Mouse (Mus musculus): ENCODE measurements at regions not wholly inside any gene's neighbourhood (a gene's known extent, or its start where the extent isn't known, plus 50 kb on each side); places are given as distances from the start of the nearest gene placed in this dataset.

- Histone ChIP-seq H3K4me1 (replicated peaks; ENCODE audit: control insufficient read depth, insufficient read depth, low read length) (no peaks in the 10 kb centered on the region), H3K4me3 (ENCODE audit: low read depth, low read length) (no peak overlapping the region), H3K9me3 (ENCODE audit: control insufficient read depth, low read length) (no peaks in the 10 kb centered on the region), H3K36me3 (ENCODE audit: control insufficient read depth, insufficient read depth, low read length) (no peaks in the 10 kb centered on the region), H3K27ac (ENCODE audit: low read depth, low read length) (no peak overlapping the region), H3K9ac (ENCODE audit: low read depth, low read length) (no peak overlapping the region), H3K4me2 (replicated peaks; ENCODE audit: low read depth, low read length) (no peak overlapping the region), H3K27me3 (ENCODE audit: control insufficient read depth, insufficient read depth, low read length) (no peaks in the 10 kb centered on the region)
- DNase-seq (ENCODE audit: low spot score) (no peak), ATAC-seq (ENCODE audit: low FRiP score) (no peak)
- 68% methylated on average over 4 of the region's 4 CpGs for WGBS
Observed at GRCm38 (mm10) chr14:114609296-114609695, 482.7 kb upstream of the Gpc5 start.

DNA sequence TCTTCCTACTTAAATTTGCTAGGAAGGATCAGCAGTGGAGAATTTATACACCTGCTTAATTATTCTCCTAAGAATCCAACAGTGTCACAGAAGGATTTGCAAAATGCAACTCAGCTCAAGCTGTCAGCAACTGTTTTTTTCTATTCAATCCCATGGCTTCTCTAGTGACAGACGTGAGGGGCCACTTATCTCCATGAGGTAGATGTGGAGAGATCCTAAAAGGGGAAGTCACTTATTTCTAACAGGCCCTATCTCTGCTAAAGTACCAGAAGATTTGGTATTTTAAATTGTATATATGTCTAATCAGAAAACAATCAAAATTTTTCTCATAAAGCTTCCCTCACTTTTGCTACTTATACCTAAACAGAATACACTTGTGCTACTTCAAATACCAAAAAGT, 479.6 kb upstream of the Gpc5 start:
- DNase-seq (ENCODE audit: low spot score), result no peak
- 66% methylated on average over 1 of the region's 1 CpGs for WGBS
- no peak overlapping the region for H3K9ac ChIP-seq (ENCODE audit: low read depth, low read length)

GRCm38 (mm10) chr14:114656636-114657035, 435.4 kb upstream of the Gpc5 start:
- no peak overlapping the region for H3K4me2 ChIP-seq (replicated peaks; ENCODE audit: low read depth, low read length)
- no peak overlapping the region for H3K27ac ChIP-seq (ENCODE audit: low read depth, low read length)
- no peak for DNase-seq (ENCODE audit: low spot score)
- no peak overlapping the region for H3K4me3 ChIP-seq (ENCODE audit: low read depth, low read length)
- H3K27me3 ChIP-seq (ENCODE audit: control insufficient read depth, insufficient read depth, low read length), result no peaks in the 10 kb centered on the region
- H3K9ac ChIP-seq (ENCODE audit: low read depth, low read length), result no peak overlapping the region
- 77% methylated on average over 1 of the region's 1 CpGs for WGBS
- no peaks in the 10 kb centered on the region for H3K36me3 ChIP-seq (ENCODE audit: control insufficient read depth, insufficient read depth, low read length)
- ATAC-seq (ENCODE audit: low FRiP score), result no peak
- H3K4me1 ChIP-seq (replicated peaks; ENCODE audit: control insufficient read depth, insufficient read depth, low read length), result no peaks in the 10 kb centered on the region
- no peaks in the 10 kb centered on the region for H3K9me3 ChIP-seq (ENCODE audit: control insufficient read depth, low read length)

More for the DNA sequence above, 479.6 kb upstream of the Gpc5 start:
- Histone ChIP-seq H3K27ac (ENCODE audit: low read depth, low read length) (no peak overlapping the region), H3K27me3 (ENCODE audit: control insufficient read depth, insufficient read depth, low read length) (no peaks in the 10 kb centered on the region), H3K36me3 (ENCODE audit: control insufficient read depth, insufficient read depth, low read length) (no peaks in the 10 kb centered on the region), H3K4me1 (replicated peaks; ENCODE audit: control insufficient read depth, insufficient read depth, low read length) (no peaks in the 10 kb centered on the region), H3K4me2 (replicated peaks; ENCODE audit: low read depth, low read length) (no peak overlapping the region), H3K9me3 (ENCODE audit: control insufficient read depth, low read length) (no peaks in the 10 kb centered on the region), H3K4me3 (ENCODE audit: low read depth, low read length) (no peak overlapping the region)
- ATAC-seq (ENCODE audit: low FRiP score), result no peak

DNA sequence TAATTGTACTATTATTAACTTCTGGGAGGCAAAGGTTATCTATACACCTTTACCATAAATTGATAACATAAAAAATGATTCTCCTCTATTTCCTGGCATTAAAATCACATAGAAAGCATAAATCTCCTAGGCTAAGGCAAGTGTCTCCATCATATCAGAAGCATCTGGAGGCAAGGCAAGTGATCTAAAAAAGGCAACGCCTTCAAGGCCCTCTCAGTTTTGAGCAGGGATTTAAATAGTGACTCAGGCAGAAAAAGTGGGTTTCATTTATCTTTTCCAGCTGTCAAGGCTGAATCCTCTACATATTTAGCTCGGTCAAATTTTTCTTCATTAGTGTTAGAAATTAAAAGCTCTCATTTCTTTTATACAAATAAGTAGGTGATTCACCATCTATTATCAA, 430.0 kb upstream of the Gpc5 start:
- no peaks in the 10 kb centered on the region for H3K27me3 ChIP-seq (ENCODE audit: control insufficient read depth, insufficient read depth, low read length)
- no peak for ATAC-seq (ENCODE audit: low FRiP score)
- 86% methylated on average over 2 of the region's 2 CpGs for whole genome bisulfite sequencing
- H3K9me3 ChIP-seq (ENCODE audit: control insufficient read depth, low read length), result no peaks in the 10 kb centered on the region
- H3K4me2 ChIP-seq (replicated peaks; ENCODE audit: low read depth, low read length), result no peak overlapping the region
- H3K9ac ChIP-seq (ENCODE audit: low read depth, low read length), result no peak overlapping the region
- no peak overlapping the region for H3K27ac ChIP-seq (ENCODE audit: low read depth, low read length)
- H3K4me1 ChIP-seq (replicated peaks; ENCODE audit: control insufficient read depth, insufficient read depth, low read length), result no peaks in the 10 kb centered on the region
- H3K36me3 ChIP-seq (ENCODE audit: control insufficient read depth, insufficient read depth, low read length), result no peaks in the 10 kb centered on the region
- H3K4me3 ChIP-seq (ENCODE audit: low read depth, low read length), result no peak overlapping the region
- DNase-seq (ENCODE audit: low spot score), result no peak

- Histone ChIP-seq H3K36me3 (ENCODE audit: control insufficient read depth, insufficient read depth, low read length) (no peaks in the 10 kb centered on the region), H3K27me3 (ENCODE audit: control insufficient read depth, insufficient read depth, low read length) (no peaks in the 10 kb centered on the region), H3K27ac (ENCODE audit: low read depth, low read length) (no peak overlapping the region), H3K4me3 (ENCODE audit: low read depth, low read length) (no peak overlapping the region), H3K4me1 (replicated peaks; ENCODE audit: control insufficient read depth, insufficient read depth, low read length) (no peaks in the 10 kb centered on the region), H3K9ac (ENCODE audit: low read depth, low read length) (no peak overlapping the region), H3K9me3 (ENCODE audit: control insufficient read depth, low read length) (no peaks in the 10 kb centered on the region), H3K4me2 (replicated peaks; ENCODE audit: low read depth, low read length) (no peak overlapping the region)
- WGBS, result 67% methylated on average over 1 of the region's 1 CpGs
- DNase-seq (ENCODE audit: low spot score) (peak; percentile 25), ATAC-seq (ENCODE audit: low FRiP score) (no peak)
Observed at GRCm38 (mm10) chr14:114685133-114685532, 406.9 kb upstream of the Gpc5 start.

DNA sequence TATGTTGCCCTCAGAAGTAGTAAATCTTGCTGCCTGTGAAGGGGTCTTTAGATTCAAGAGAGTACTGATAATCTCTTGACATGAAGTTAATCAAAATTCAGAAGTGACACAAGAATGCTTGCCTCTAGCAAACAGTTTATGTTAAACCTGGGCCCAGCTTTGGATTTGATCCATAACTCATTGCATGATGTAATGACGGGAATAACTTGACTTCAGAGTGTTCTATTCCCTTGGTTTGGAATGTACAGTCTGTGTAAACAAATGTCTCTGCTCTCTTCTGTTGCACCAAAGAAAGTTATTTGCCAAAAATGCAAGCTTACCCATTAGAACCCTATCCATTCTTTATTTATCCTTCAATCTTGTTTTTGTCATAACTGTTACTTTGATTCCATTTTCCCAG, 397.1 kb upstream of the Gpc5 start:
- H3K4me1 ChIP-seq (replicated peaks; ENCODE audit: control insufficient read depth, insufficient read depth, low read length), result no peaks in the 10 kb centered on the region
- no peak overlapping the region for H3K4me3 ChIP-seq (ENCODE audit: low read depth, low read length)
- no peak overlapping the region for H3K27ac ChIP-seq (ENCODE audit: low read depth, low read length)
- no peaks in the 10 kb centered on the region for H3K36me3 ChIP-seq (ENCODE audit: control insufficient read depth, insufficient read depth, low read length)
- H3K27me3 ChIP-seq (ENCODE audit: control insufficient read depth, insufficient read depth, low read length), result no peaks in the 10 kb centered on the region
- no peak overlapping the region for H3K9ac ChIP-seq (ENCODE audit: low read depth, low read length)
- no peak for DNase-seq (ENCODE audit: low spot score)
- no peaks in the 10 kb centered on the region for H3K9me3 ChIP-seq (ENCODE audit: control insufficient read depth, low read length)
- 89% methylated on average over 1 of the region's 1 CpGs for WGBS
- no peak overlapping the region for H3K4me2 ChIP-seq (replicated peaks; ENCODE audit: low read depth, low read length)
- ATAC-seq (ENCODE audit: low FRiP score), result no peak

DNA sequence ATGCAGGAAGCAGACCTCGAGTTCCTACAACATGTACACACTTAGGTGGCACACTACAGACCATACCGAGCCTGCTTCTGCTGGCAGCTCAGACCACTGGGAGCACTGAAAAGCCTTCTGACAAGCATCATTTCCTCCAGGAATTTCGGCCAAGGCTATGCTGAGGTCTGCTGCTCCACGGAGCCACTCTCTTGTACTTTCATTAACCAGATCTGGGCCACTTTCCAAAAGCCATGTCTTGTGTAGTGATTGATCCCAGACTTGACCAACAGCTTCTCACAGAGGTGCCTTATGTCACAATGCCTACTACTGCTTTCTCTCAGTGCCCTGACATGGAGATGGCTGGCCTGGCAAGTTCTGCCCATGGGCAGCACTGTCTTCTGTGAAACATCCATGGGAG, 394.5 kb upstream of the Gpc5 start:
- H3K36me3 ChIP-seq (ENCODE audit: control insufficient read depth, insufficient read depth, low read length), result no peaks in the 10 kb centered on the region
- H3K4me1 ChIP-seq (replicated peaks; ENCODE audit: control insufficient read depth, insufficient read depth, low read length), result no peaks in the 10 kb centered on the region
- H3K9me3 ChIP-seq (ENCODE audit: control insufficient read depth, low read length), result no peaks in the 10 kb centered on the region
- ATAC-seq (ENCODE audit: low FRiP score), result no peak
- no peak for DNase-seq (ENCODE audit: low spot score)
- H3K27ac ChIP-seq (ENCODE audit: low read depth, low read length), result no peak overlapping the region
- 85% methylated on average over 4 of the region's 4 CpGs for WGBS
- H3K4me2 ChIP-seq (replicated peaks; ENCODE audit: low read depth, low read length), result no peak overlapping the region
- H3K27me3 ChIP-seq (ENCODE audit: control insufficient read depth, insufficient read depth, low read length), result no peaks in the 10 kb centered on the region
- H3K9ac ChIP-seq (ENCODE audit: low read depth, low read length), result no peak overlapping the region
- H3K4me3 ChIP-seq (ENCODE audit: low read depth, low read length), result no peak overlapping the region

- no peak overlapping the region for H3K4me2 ChIP-seq (replicated peaks; ENCODE audit: low read depth, low read length)
- no peaks in the 10 kb centered on the region for H3K4me1 ChIP-seq (replicated peaks; ENCODE audit: control insufficient read depth, insufficient read depth, low read length)
- WGBS, result 52% methylated on average over 1 of the region's 1 CpGs
- no peaks in the 10 kb centered on the region for H3K36me3 ChIP-seq (ENCODE audit: control insufficient read depth, insufficient read depth, low read length)
- no peak overlapping the region for H3K27ac ChIP-seq (ENCODE audit: low read depth, low read length)
- no peak overlapping the region for H3K9ac ChIP-seq (ENCODE audit: low read depth, low read length)
- H3K4me3 ChIP-seq (ENCODE audit: low read depth, low read length), result no peak overlapping the region
- ATAC-seq (ENCODE audit: low FRiP score) (no peak), DNase-seq (ENCODE audit: low spot score) (no peak)
- no peaks in the 10 kb centered on the region for H3K9me3 ChIP-seq (ENCODE audit: control insufficient read depth, low read length)
- H3K27me3 ChIP-seq (ENCODE audit: control insufficient read depth, insufficient read depth, low read length), result no peaks in the 10 kb centered on the region
Observed at GRCm38 (mm10) chr14:114723080-114723479, 368.9 kb upstream of the Gpc5 start.

DNA sequence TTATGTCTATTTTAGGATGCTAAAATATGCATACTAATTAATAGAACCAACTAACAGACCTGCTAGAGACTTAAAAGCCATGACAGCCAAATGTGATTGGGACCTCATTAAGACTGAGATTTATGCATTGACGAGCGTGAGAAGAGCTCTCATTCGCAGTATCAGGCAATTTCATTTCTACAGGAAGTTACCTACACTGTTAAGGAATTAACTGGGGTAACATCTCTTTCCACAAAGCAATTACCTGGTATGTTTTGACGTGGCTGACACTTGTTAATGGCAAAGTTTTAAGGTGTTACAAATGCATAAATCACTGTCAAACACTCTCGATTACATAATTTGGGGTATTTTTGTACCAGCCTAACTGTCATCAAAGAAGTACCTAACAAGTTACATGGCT, 324.7 kb upstream of the Gpc5 start:
- no peaks in the 10 kb centered on the region for H3K4me1 ChIP-seq (replicated peaks; ENCODE audit: control insufficient read depth, insufficient read depth, low read length)
- ATAC-seq (ENCODE audit: low FRiP score) (no peak), DNase-seq (ENCODE audit: low spot score) (no peak)
- H3K27ac ChIP-seq (ENCODE audit: low read depth, low read length), result no peak overlapping the region
- H3K4me2 ChIP-seq (replicated peaks; ENCODE audit: low read depth, low read length), result no peak overlapping the region
- WGBS, result 89% methylated on average over 5 of the region's 5 CpGs
- no peaks in the 10 kb centered on the region for H3K27me3 ChIP-seq (ENCODE audit: control insufficient read depth, insufficient read depth, low read length)
- H3K36me3 ChIP-seq (ENCODE audit: control insufficient read depth, insufficient read depth, low read length), result no peaks in the 10 kb centered on the region
- H3K4me3 ChIP-seq (ENCODE audit: low read depth, low read length), result no peak overlapping the region
- H3K9me3 ChIP-seq (ENCODE audit: control insufficient read depth, low read length), result no peaks in the 10 kb centered on the region
- no peak overlapping the region for H3K9ac ChIP-seq (ENCODE audit: low read depth, low read length)

All from hindbrain, embryonic 11.5 days (tissue).